Mouse (Mus musculus) embryonic facial prominence, embryonic 15.5 days (tissue): ENCODE results near the gene Tnfsf12. TPM values are rescaled to one million over a fixed set of nuclear protein-coding genes. Genes with fewer than 3 reads are reported as not detected.
A peak's percentile ranks its signal among the peaks of the same experiment; 100 is the strongest.
"Not testable (repeated sequence)": the region's sequence is repeated elsewhere in the genome, so short reads cannot be mapped to it uniquely, and the experiment has no call there.

Experiments
- ATAC-seq: fragments of 200-750 bp; cut with Nextera tagmentation; 2 replicates; pipeline ENCODE4 v1.8.0; 2017; ENCODE audit warnings: low read depth, moderate TSS enrichment; ENCODE audit not compliant: insufficient number of reproducible peaks, low FRiP score, low TSS enrichment
- H3K27ac ChIP-seq: fragments of 300-500 bp; sonication (generic); replicated peaks from 2 replicates; pipeline ENCODE4 v1.5.1; 2015; ENCODE audit warnings: mild to moderate bottlenecking, inconsistent platforms
- H3K27me3 ChIP-seq: fragments of 300-500 bp; sonication (generic); 2 replicates; pipeline ENCODE4 v1.6.1; 2015; ENCODE audit warnings: inconsistent platforms
- H3K36me3 ChIP-seq: fragments of 300-500 bp; sonication (generic); 2 replicates; pipeline ENCODE4 v1.6.1; 2015; ENCODE audit warnings: mild to moderate bottlenecking, inconsistent platforms
- H3K4me1 ChIP-seq: fragments of 300-500 bp; sonication (generic); 2 replicates; pipeline ENCODE4 v1.6.1; 2015; ENCODE audit warnings: inconsistent platforms
- H3K4me2 ChIP-seq: fragments of 300-500 bp; sonication (generic); replicated peaks from 2 replicates; pipeline ENCODE4 v1.6.1; 2015; ENCODE audit warnings: mild to moderate bottlenecking, inconsistent platforms
- H3K4me3 ChIP-seq: fragments of 300-500 bp; sonication (generic); replicated peaks from 2 replicates; pipeline ENCODE4 v1.5.1; 2015; ENCODE audit warnings: mild to moderate bottlenecking, inconsistent platforms
- H3K9ac ChIP-seq: fragments of 300-500 bp; sonication (generic); 2 replicates; pipeline ENCODE4 v1.6.1; 2015; ENCODE audit warnings: inconsistent platforms
- H3K9me3 ChIP-seq: fragments of 300-500 bp; sonication (generic); replicated peaks from 2 replicates; pipeline ENCODE4 v1.6.1; 2016; ENCODE audit warnings: inconsistent platforms
- WGBS: fragments of 180-500 bp; shearing (Covaris S2); methylation state at CpG from one replicate; pipeline ENCODE4 v1.1.7; 2015; 5-methylcytosine and 5-hydroxymethylcytosine counted together
- polyA plus RNA-seq: library from polyadenylated mRNA; unstranded; fragments of >200 nt; fragmentation: Nextera tagmentation; extraction: Ambion mirVana; gene quantifications from 2 replicates; pipeline ENCODE4 v1.2.1, GENCODE M21; 2015

Gene Tnfsf12
- polyA plus RNA-seq, 1 experiment from 2014 or later: 13.3 TPM

- Histone ChIP-seq H3K9ac (no peak overlapping the region), H3K36me3 (no peaks in the 10 kb centered on the region), H3K4me1 (no peaks in the 10 kb centered on the region), H3K27me3 (no peaks in the 10 kb centered on the region), H3K9me3 (no peaks in the 10 kb centered on the region), H3K4me2 (no peak overlapping the region), H3K27ac (no peak overlapping the region), H3K4me3 (no peak overlapping the region)
- 46% methylated on average over 8 of the region's 8 CpGs for WGBS
- no peak for ATAC-seq
Observed at GRCm38 (mm10) chr11:69703814-69704612, 8.4 kb upstream of the Tnfsf12 start.

- H3K4me1 ChIP-seq, H3K9me3 ChIP-seq, H3K27ac ChIP-seq, H3K9ac ChIP-seq, H3K27me3 ChIP-seq, H3K36me3 ChIP-seq, H3K4me2 ChIP-seq, ATAC-seq, H3K4me3 ChIP-seq: not testable (repeated sequence)
- 66% methylated on average over 3 of the region's 3 CpGs for WGBS
Observed at GRCm38 (mm10) chr11:69703381-69703780, 7.7 kb upstream of the Tnfsf12 start.

- not testable (repeated sequence) for H3K4me3 ChIP-seq, ATAC-seq, H3K4me1 ChIP-seq, H3K36me3 ChIP-seq, H3K9me3 ChIP-seq, H3K27me3 ChIP-seq, H3K27ac ChIP-seq, H3K9ac ChIP-seq, H3K4me2 ChIP-seq
- WGBS: 93% methylated on average over 10 of the region's 10 CpGs
Observed at GRCm38 (mm10) chr11:69702886-69703285, 7.2 kb upstream of the Tnfsf12 start.

- no peak for ATAC-seq
- Histone ChIP-seq H3K9me3 (no peaks in the 10 kb centered on the region), H3K4me3 (no peak overlapping the region), H3K4me2 (no peak overlapping the region), H3K9ac (no peak overlapping the region), H3K27me3 (no peaks in the 10 kb centered on the region), H3K36me3 (no peaks in the 10 kb centered on the region), H3K27ac (no peak overlapping the region), H3K4me1 (peaks cover 14% of the 10 kb centered on the region)
- 59% methylated on average over 1 of the region's 1 CpGs for WGBS
Observed at GRCm38 (mm10) chr11:69699595-69699994, 3.9 kb upstream of the Tnfsf12 start.

- Histone ChIP-seq H3K4me3 (no peak overlapping the region), H3K9ac (no peak overlapping the region), H3K9me3 (no peaks in the 10 kb centered on the region), H3K4me1 (peaks cover 17% of the 10 kb centered on the region), H3K27ac (no peak overlapping the region), H3K36me3 (no peaks in the 10 kb centered on the region), H3K4me2 (no peak overlapping the region), H3K27me3 (no peaks in the 10 kb centered on the region)
- 72% methylated on average over 5 of the region's 5 CpGs for WGBS
- no peak for ATAC-seq
Observed at GRCm38 (mm10) chr11:69698574-69698973, 2.9 kb upstream of the Tnfsf12 start.

- H3K36me3 ChIP-seq: no peaks in the 10 kb centered on the region
- ATAC-seq: no peak
- no peak overlapping the region for H3K27ac ChIP-seq
- 87% methylated on average over 3 of the region's 3 CpGs for WGBS
- H3K4me1 ChIP-seq: peaks cover 17% of the 10 kb centered on the region
- H3K9ac ChIP-seq: no peak overlapping the region
- no peaks in the 10 kb centered on the region for H3K9me3 ChIP-seq
- no peak overlapping the region for H3K4me2 ChIP-seq
- H3K27me3 ChIP-seq: no peaks in the 10 kb centered on the region
- no peak overlapping the region for H3K4me3 ChIP-seq
Observed at GRCm38 (mm10) chr11:69697396-69697795, 1.7 kb upstream of the Tnfsf12 start.

- WGBS: 16% methylated on average over 6 of the region's 6 CpGs
- peak overlapping the region; percentile 85 for H3K27ac ChIP-seq
- H3K27me3 ChIP-seq: no peaks in the 10 kb centered on the region
- H3K9ac ChIP-seq: peak overlapping the region; percentile 57
- peak overlapping the region; percentile 58 for H3K4me3 ChIP-seq
- peak overlapping the region; percentile 86 for H3K4me2 ChIP-seq
- H3K4me1 ChIP-seq: peaks cover 17% of the 10 kb centered on the region
- ATAC-seq: peak; percentile 26; the same call in 1 of the 2 replicates
- no peaks in the 10 kb centered on the region for H3K9me3 ChIP-seq
- no peaks in the 10 kb centered on the region for H3K36me3 ChIP-seq
Observed at GRCm38 (mm10) chr11:69695046-69695360, 646 bp downstream of the Tnfsf12 start.

GRCm38 (mm10) chr11:69693421-69693965 lies 2.2 kb downstream of the Tnfsf12 start:
- H3K4me2 ChIP-seq: no peak overlapping the region
- no peaks in the 10 kb centered on the region for H3K9me3 ChIP-seq
- no peak overlapping the region for H3K27ac ChIP-seq
- H3K4me1 ChIP-seq: peaks cover 17% of the 10 kb centered on the region
- H3K4me3 ChIP-seq: no peak overlapping the region
- WGBS: 63% methylated on average over 11 of the region's 11 CpGs
- H3K27me3 ChIP-seq: no peaks in the 10 kb centered on the region
- no peak for ATAC-seq
- H3K36me3 ChIP-seq: no peaks in the 10 kb centered on the region
- no peak overlapping the region for H3K9ac ChIP-seq

GRCm38 (mm10) chr11:69692863-69693262 lies 2.8 kb downstream of the Tnfsf12 start:
- Histone ChIP-seq H3K27ac (no peak overlapping the region), H3K4me3 (no peak overlapping the region), H3K4me1 (peaks cover 17% of the 10 kb centered on the region), H3K9ac (no peak overlapping the region), H3K9me3 (no peaks in the 10 kb centered on the region), H3K4me2 (no peak overlapping the region), H3K27me3 (no peaks in the 10 kb centered on the region), H3K36me3 (no peaks in the 10 kb centered on the region)
- ATAC-seq: no peak
- WGBS: 82% methylated on average over 6 of the region's 6 CpGs

GRCm38 (mm10) chr11:69692196-69692811 lies 3.3 kb downstream of the Tnfsf12 start:
- Histone ChIP-seq H3K4me3 (no peak overlapping the region), H3K9me3 (no peaks in the 10 kb centered on the region), H3K4me2 (no peak overlapping the region), H3K27me3 (no peaks in the 10 kb centered on the region), H3K36me3 (no peaks in the 10 kb centered on the region), H3K27ac (no peak overlapping the region), H3K9ac (no peak overlapping the region), H3K4me1 (peaks cover 17% of the 10 kb centered on the region)
- ATAC-seq: no peak
- WGBS: 76% methylated on average over 9 of the region's 9 CpGs

- H3K27me3 ChIP-seq: no peaks in the 10 kb centered on the region
- H3K9me3 ChIP-seq: no peaks in the 10 kb centered on the region
- WGBS: 84% methylated on average over 1 of the region's 1 CpGs
- ATAC-seq: no peak
- H3K36me3 ChIP-seq: no peaks in the 10 kb centered on the region
- no peak overlapping the region for H3K4me3 ChIP-seq
- H3K4me1 ChIP-seq: peaks cover 29% of the 10 kb centered on the region
- H3K27ac ChIP-seq: no peak overlapping the region
- H3K4me2 ChIP-seq: no peak overlapping the region
- no peak overlapping the region for H3K9ac ChIP-seq
Observed at GRCm38 (mm10) chr11:69689891-69690290, 5.8 kb downstream of the Tnfsf12 start.
